Mouse (Mus musculus) spleen, postnatal 4 days (tissue): ENCODE data around the gene AF067061.
"Not testable (repeated sequence)": the region's sequence is repeated elsewhere in the genome, so short reads cannot be mapped to it uniquely, and the experiment has no call there.

Experiments
- DNase-seq, 2 experiments: peaks; one replicate each; pipeline ENCODE4 v3.0.0; 2022; ENCODE audit warnings: low spot score in 2 of 2

The AF067061 gene

DNA sequence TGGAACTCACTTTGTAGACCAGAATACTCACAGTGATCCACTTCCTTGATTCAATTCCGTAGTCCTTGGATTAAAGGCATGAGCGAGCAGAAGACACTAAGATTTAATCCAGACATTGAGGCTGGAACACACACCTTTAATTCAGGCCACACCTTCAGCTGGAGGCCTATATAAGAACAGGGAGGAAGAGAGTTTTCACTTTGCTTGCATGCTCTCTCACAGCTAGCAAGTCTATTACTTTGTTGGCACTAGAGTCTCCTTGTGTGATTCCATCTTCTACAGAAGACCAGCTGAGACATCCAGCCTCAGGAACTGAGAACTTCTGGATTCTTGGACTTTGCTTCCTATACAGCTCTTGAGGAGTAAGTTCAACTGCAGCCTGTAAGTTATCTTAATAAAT is at the start of gene AF067061:
Gene AF067061 (plus strand): TSS at position 245 of the 400 bp plus-strand sequence.
- DNase-seq: not testable (repeated sequence)

GRCm38 (mm10) chr13:120215847-120216246 is 47.1 kb upstream of the AF067061 start, which contains the start of gene Gm21762:
Gene Gm21762, minus strand, starts transcription at chr13:120215947.
- not testable (repeated sequence) for DNase-seq

GRCm38 (mm10) chr13:120220922-120221321 is 42.0 kb upstream of the AF067061 start:
- DNase-seq: not testable (repeated sequence)

GRCm38 (mm10) chr13:120223012-120223659 is 39.8 kb upstream of the AF067061 start:
- not testable (repeated sequence) for DNase-seq

DNA sequence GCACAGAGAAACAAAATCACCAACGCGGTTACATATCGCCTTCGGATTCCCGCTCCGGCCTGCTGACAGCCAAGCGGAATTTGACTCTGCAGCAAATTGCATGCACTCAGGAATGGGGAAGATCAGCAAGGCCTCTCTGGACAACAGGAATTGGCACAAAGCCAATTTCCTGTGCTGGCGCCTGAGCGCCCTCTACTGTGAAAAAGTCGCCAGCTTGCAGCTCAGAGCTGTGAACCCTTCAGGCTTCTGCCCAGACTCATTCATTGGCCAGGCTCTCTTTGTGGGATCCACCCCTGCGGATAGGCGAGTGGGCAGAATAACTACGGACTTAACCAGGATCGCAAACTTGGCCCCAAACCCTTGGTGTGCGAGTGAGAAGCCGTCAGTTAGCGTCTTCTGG is 31.1 kb upstream of the AF067061 start:
- not testable (repeated sequence) for DNase-seq

GRCm38 (mm10) chr13:120232447-120233049 is 30.4 kb upstream of the AF067061 start:
- not testable (repeated sequence) for DNase-seq

- DNase-seq: not testable (repeated sequence)
Measured at GRCm38 (mm10) chr13:120238811-120239210, 24.1 kb upstream of the AF067061 start, which contains the start of gene Gm21731. Gene Gm21731, plus strand, starts transcription at chr13:120239111.

- not testable (repeated sequence) for DNase-seq
Measured at GRCm38 (mm10) chr13:120251208-120251924, 11.5 kb upstream of the AF067061 start.

- DNase-seq: not testable (repeated sequence)
Measured at GRCm38 (mm10) chr13:120258817-120259658, 3.9 kb upstream of the AF067061 start.

DNA sequence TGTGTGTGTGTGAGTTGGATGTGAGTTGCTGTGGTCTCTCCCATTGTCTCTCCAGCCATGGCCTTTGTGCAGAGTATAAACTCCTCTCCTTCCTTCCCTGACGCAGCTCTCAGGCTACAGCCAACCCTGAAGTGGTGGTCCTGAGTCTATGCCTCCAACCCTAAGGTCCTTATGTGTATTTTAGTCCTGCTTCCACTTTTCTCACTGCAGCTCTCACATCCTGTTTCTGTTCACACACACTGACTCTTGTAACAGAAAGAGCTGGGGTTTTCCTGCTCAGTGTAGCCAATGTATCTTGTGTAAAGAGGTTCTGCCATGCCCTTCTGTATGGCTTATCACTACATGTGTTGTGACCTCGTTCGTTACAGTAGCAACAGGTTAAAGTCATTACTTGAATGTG is 3.2 kb upstream of the AF067061 start:
- not testable (repeated sequence) for DNase-seq

GRCm38 (mm10) chr13:120277837-120278236 is 14.9 kb downstream of the AF067061 start:
- DNase-seq: not testable (repeated sequence)

DNA sequence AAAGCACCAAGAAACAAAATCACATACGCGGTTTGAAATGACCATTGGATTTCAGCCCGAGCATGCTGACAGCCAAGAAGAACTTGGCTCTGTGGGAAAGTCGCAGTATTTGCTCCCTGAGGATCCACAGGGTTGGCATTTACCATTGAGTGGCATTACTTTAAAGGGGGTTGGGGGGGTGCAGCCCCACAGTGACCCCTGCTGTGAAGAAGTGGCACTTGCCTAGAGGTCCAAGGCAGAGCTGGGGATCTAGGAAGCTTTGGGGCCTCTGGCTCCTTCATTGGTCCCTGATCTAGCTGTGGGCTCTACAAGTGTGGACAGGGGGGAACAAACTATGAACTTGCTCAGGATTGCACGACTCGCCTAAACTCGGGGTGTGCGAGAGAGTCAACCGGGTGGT is 15.9 kb downstream of the AF067061 start:
- DNase-seq: no peak

GRCm38 (mm10) chr13:120299324-120299894 is 36.5 kb downstream of the AF067061 start:
- DNase-seq: no peak

DNA sequence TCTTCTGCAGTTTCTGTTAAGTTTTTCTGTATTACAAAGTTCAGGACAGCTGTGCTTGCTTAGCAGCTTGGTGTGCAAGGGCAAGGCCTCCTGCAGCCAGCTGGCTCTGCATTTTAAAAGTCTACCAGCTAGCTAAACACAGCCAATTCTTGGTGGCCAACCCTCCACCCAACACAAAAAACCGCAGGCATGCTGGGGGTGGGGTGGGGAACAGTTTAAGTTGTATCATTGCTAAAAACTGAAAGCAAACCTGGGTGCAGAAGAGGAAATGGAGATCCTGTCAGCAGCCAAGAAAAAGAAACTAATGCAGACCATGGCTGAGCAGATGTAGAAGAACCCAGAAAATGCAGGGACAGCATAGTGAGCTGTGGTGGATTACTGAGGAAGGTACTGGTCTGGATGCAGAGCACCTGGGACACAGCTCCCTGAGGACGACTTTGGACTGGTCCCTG is 37.1 kb downstream of the AF067061 start, which contains the start of gene BC147527:
Gene BC147527 (plus strand): TSS at position 402 of the 452 bp plus-strand sequence.
- DNase-seq: peak in 1 of 2 experiments; percentile 26

DNA sequence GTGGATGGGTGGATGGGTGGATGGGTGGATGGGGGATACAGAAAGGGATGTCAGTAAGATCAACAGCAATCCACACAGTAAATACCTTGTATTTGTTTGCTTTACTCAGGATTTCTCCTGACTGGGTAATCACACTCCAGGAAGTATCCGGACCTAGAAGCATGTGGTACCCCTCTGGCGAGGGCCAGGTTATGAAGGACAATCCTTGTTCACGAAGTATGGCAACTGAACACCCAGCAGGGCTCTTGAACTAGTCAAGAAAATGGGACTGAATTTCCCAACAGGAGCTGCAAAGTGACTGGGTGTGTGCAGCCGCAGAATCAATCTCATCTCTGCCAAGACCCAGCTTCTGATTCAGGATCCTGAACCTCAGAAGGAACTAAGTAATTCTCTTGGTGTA is 37.9 kb downstream of the AF067061 start:
- no peak for DNase-seq

GRCm38 (mm10) chr13:120310749-120311148 is 47.8 kb downstream of the AF067061 start:
- no peak for DNase-seq

- no peak for DNase-seq
Measured at GRCm38 (mm10) chr13:120313584-120313983, 50.7 kb downstream of the AF067061 start.
